In genomic region chr12:85146881-85147280, GRCm38 (mm10) we compare ENCODE assay signal across 16 mouse cellular contexts. TPM values are rescaled to one million over a fixed set of nuclear protein-coding genes. Genes with fewer than 3 reads are reported as not detected.
"Had no signal": no experiment of that assay in that cellular context is flagged by ENCODE, and none has a peak within 500 bp of the region (broad histone marks: within the 10 kb centered on the region; RNA-seq: fewer than 3 reads in every experiment).

No protein-coding gene starts in this region.

- H3K9me3 ChIP-seq: lung, embryonic 15.5 days; midbrain, embryonic 10.5 days; midbrain, embryonic 15.5 days; neural tube, embryonic 12.5 days; neural tube, embryonic 15.5 days had no signal

- H3K36me3 ChIP-seq: lung, embryonic 15.5 days; midbrain, embryonic 10.5 days had no signal

- H3K27me3 ChIP-seq: midbrain, embryonic 15.5 days; neural tube, embryonic 15.5 days had no signal

- H3K9ac ChIP-seq: liver, embryonic 14.5 days; lung, embryonic 15.5 days; midbrain, embryonic 15.5 days; neural tube, embryonic 12.5 days; neural tube, embryonic 15.5 days had no signal

- ATAC-seq: midbrain, embryonic 15.5 days had no signal

- H3K4me3 ChIP-seq: lung, embryonic 15.5 days; megakaryocyte, embryonic 14.5 days; midbrain, embryonic 10.5 days; midbrain, embryonic 15.5 days; neural tube, embryonic 12.5 days; neural tube, embryonic 15.5 days had no signal

- DNase-seq: kidney, adult 18-20 months; kidney, adult 9 months; lung, adult 18-20 months; right cerebral cortex, adult 18-20 months; right cerebral cortex, postnatal 14 days; right cerebral cortex, postnatal 4 days; thymus, postnatal 25 days had no signal

- H3K27ac ChIP-seq: kidney, postnatal 0 days; liver, embryonic 14.5 days; midbrain, embryonic 10.5 days; midbrain, embryonic 15.5 days; neural tube, embryonic 12.5 days; neural tube, embryonic 15.5 days had no signal

- H3K4me2 ChIP-seq: lung, embryonic 15.5 days; midbrain, embryonic 15.5 days; neural tube, embryonic 12.5 days; neural tube, embryonic 15.5 days had no signal

RNA-seq across cellular contexts. Expression of gene Pgf, which starts 30.7 kb away (rescaled TPM):
- total RNA-seq: liver, adult 2 months had no signal
- polyA plus RNA-seq: liver, adult 2 months had no signal
